Comparison of ENCODE assay signal across 8 mouse cellular contexts in genomic region chr2:91285885-91286505, GRCm38 (mm10). TPM values are rescaled to one million over a fixed set of nuclear protein-coding genes. Genes with fewer than 3 reads are reported as not detected.
A peak's percentile ranks its signal among the peaks of the same experiment; 100 is the strongest.
DNase-seq lines count a peak whose midpoint lies in the region; ATAC-seq lines count a peak whose summit lies in the region.

No protein-coding gene starts in this region.

- ATAC-seq in lung, embryonic 16.5 days (ENCODE audit: low read depth), result peak; percentile 20; the same call in 1 of the 2 replicates

- H3K4me3 ChIP-seq in lung, embryonic 16.5 days (ENCODE audit: low read length), result no peak overlapping the region

- H3K27ac ChIP-seq in lung, embryonic 16.5 days (ENCODE audit: low read length), result no peak overlapping the region

- H3K4me2 ChIP-seq in lung, embryonic 16.5 days (ENCODE audit: low read depth, low read length), result no peak overlapping the region

- 12% methylated on average over 7 of the region's 7 CpGs for WGBS in lung, embryonic 16.5 days

- no peaks in the 10 kb centered on the region for H3K27me3 ChIP-seq in lung, embryonic 16.5 days (ENCODE audit: control insufficient read depth, insufficient read depth, low read depth, low read length)

- no peaks in the 10 kb centered on the region for H3K36me3 ChIP-seq in lung, embryonic 16.5 days (ENCODE audit: control insufficient read depth, insufficient read depth, low read length)

- peaks cover 22% of the 10 kb centered on the region for H3K4me1 ChIP-seq in lung, embryonic 16.5 days (replicated peaks; ENCODE audit: control insufficient read depth, insufficient read depth, low read length)

- no peak overlapping the region for H3K9ac ChIP-seq in lung, embryonic 16.5 days (ENCODE audit: low read length)

- peak; percentile 65 for DNase-seq in 416B (ENCODE audit: low read depth)
- peak; percentile 74 for DNase-seq in Muller cell, postnatal 12 days (ENCODE audit: inconsistent ontology term)
- DNase-seq in cerebellum, postnatal 14 days, result peak; percentile 94 to 95
- DNase-seq in frontal cortex, postnatal 36 days (ENCODE audit: low spot score in 2 of 2), result peak; percentile 79 to 89
- DNase-seq in kidney, postnatal 4 days, result peak; percentile 92 to 93
- DNase-seq in ovary, postnatal 36 days (ENCODE audit: low spot score), result peak; percentile 80
- peak; percentile 87 for DNase-seq in urinary bladder, postnatal 14 days (ENCODE audit: low spot score)

- no peaks in the 10 kb centered on the region for H3K9me3 ChIP-seq in lung, embryonic 16.5 days (ENCODE audit: control insufficient read depth, low read length)

RNA-seq across cellular contexts. Expression of gene Arfgap2, which starts 21.2 kb away (rescaled TPM):
- 86.0 and 89.8 TPM in 2 replicates for polyA plus RNA-seq in lung, embryonic 16.5 days (2015; fragmentation: Nextera tagmentation; extraction: Ambion mirVana)

RNA-seq across cellular contexts. Expression of gene Pacsin3, which starts 30.2 kb away (rescaled TPM):
- 52.8 and 57.4 TPM in 2 replicates for polyA plus RNA-seq in lung, embryonic 16.5 days (2015; fragmentation: Nextera tagmentation; extraction: Ambion mirVana)

RNA-seq across cellular contexts. Expression of gene Ddb2, which starts 49.2 kb away (rescaled TPM):
- polyA plus RNA-seq in lung, embryonic 16.5 days (2015; fragmentation: Nextera tagmentation; extraction: Ambion mirVana), result 22.0 and 22.1 TPM in 2 replicates
